Mouse (Mus musculus): ENCODE results near the gene Prss57. TPM values are rescaled to one million over a fixed set of nuclear protein-coding genes. Genes with fewer than 3 reads are reported as not detected.

Prss57 gene
- total and polyA plus RNA-seq, 3 experiments: 0.05 TPM; not detected in 2

- DNase-seq (ENCODE audit: low spot score) (no peak), ATAC-seq (ENCODE audit: extremely low read depth, insufficient number of reproducible peaks, low FRiP score, poor library complexity, severe bottlenecking) (no peak)
- TF ChIP-seq GATA1 (IDR thresholded peaks at IDR 0.05; ENCODE audit: borderline replicate concordance, low read length): no peak
- TF ChIP-seq CTCF (IDR thresholded peaks at IDR 0.05; ENCODE audit: low read depth, low read length): no peak
- no peak for TF ChIP-seq TAL1 (conservative IDR thresholded peaks at IDR 0.05; ENCODE audit: low read depth, low read length)
- no peak for TF ChIP-seq GATA2 (IDR thresholded peaks at IDR 0.05; ENCODE audit: borderline replicate concordance, low read depth, low read length)
- no peak for TF ChIP-seq POLR2AphosphoS5 (IDR thresholded peaks at IDR 0.05; ENCODE audit: insufficient replicate concordance, low read depth, low read length)
- Histone ChIP-seq H3K4me3 (ENCODE audit: low read depth, low read length) (no peak within 1 kb of the TSS), H3K36me3 (replicated peaks) (no peaks in the 10 kb centered on the region), H3K9me3 (replicated peaks) (no peaks in the 10 kb centered on the region), H3K4me1 (ENCODE audit: insufficient read depth, low read depth, low read length) (peaks cover 16% of the 10 kb centered on the region), H3K27me3 (ENCODE audit: insufficient read depth, low read length) (peaks cover 77% of the 10 kb centered on the region)
Observed at GRCm38 (mm10) chr10:79820782-79821181, 30.0 kb upstream of the Prss57 start, which contains the start of gene Misp. Gene Misp, plus strand, starts transcription at chr10:79820989.

DNA sequence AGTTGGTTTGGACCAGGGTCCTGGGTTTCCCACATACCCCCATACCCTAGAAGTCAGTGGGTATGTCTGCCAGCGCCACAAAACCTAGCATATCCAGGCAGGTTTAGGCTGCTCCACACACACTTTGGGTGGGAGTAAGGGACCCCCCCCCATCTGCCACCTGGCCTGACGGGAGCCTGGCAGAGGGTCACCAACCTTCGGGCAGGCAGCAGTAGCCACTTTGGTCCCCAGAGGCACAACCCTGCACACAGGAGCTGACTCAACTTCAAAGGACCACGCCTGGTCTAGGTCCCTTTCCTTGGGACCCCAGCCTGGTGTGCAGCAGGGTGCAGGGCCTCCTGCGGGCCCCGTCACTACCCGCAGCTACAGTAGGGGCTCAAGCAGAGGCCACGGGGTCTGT, 29.5 kb upstream of the Prss57 start:
- no peaks in the 10 kb centered on the region for H3K36me3 ChIP-seq (replicated peaks)
- H3K4me3 ChIP-seq (ENCODE audit: low read depth, low read length): no peak overlapping the region
- ATAC-seq (ENCODE audit: extremely low read depth, insufficient number of reproducible peaks, low FRiP score, poor library complexity, severe bottlenecking) (no peak), DNase-seq (ENCODE audit: low spot score) (no peak)
- H3K27me3 ChIP-seq (ENCODE audit: insufficient read depth, low read length): peaks cover 74% of the 10 kb centered on the region
- peaks cover 13% of the 10 kb centered on the region for H3K4me1 ChIP-seq (ENCODE audit: insufficient read depth, low read depth, low read length)
- TF ChIP-seq GATA2 (IDR thresholded peaks at IDR 0.05; ENCODE audit: borderline replicate concordance, low read depth, low read length): no peak
- no peak for TF ChIP-seq GATA1 (IDR thresholded peaks at IDR 0.05; ENCODE audit: borderline replicate concordance, low read length)
- no peak for TF ChIP-seq POLR2AphosphoS5 (IDR thresholded peaks at IDR 0.05; ENCODE audit: insufficient replicate concordance, low read depth, low read length)
- TF ChIP-seq CTCF (IDR thresholded peaks at IDR 0.05; ENCODE audit: low read depth, low read length): no peak
- no peak for TF ChIP-seq TAL1 (conservative IDR thresholded peaks at IDR 0.05; ENCODE audit: low read depth, low read length)
- no peaks in the 10 kb centered on the region for H3K9me3 ChIP-seq (replicated peaks)

- ATAC-seq (ENCODE audit: extremely low read depth, insufficient number of reproducible peaks, low FRiP score, poor library complexity, severe bottlenecking): no peak
- no peak overlapping the region for H3K4me3 ChIP-seq (ENCODE audit: low read depth, low read length)
- TF ChIP-seq POLR2AphosphoS5 (IDR thresholded peaks at IDR 0.05; ENCODE audit: insufficient replicate concordance, low read depth, low read length) (no peak), GATA1 (IDR thresholded peaks at IDR 0.05; ENCODE audit: borderline replicate concordance, low read length) (no peak), GATA2 (IDR thresholded peaks at IDR 0.05; ENCODE audit: borderline replicate concordance, low read depth, low read length) (no peak), CTCF (IDR thresholded peaks at IDR 0.05; ENCODE audit: low read depth, low read length) (no peak), TAL1 (conservative IDR thresholded peaks at IDR 0.05; ENCODE audit: low read depth, low read length) (no peak)
- peaks cover 77% of the 10 kb centered on the region for H3K27me3 ChIP-seq (ENCODE audit: insufficient read depth, low read length)
- peaks cover 10% of the 10 kb centered on the region for H3K4me1 ChIP-seq (ENCODE audit: insufficient read depth, low read depth, low read length)
- DNase-seq (ENCODE audit: low spot score): no peak
- H3K36me3 ChIP-seq (replicated peaks): no peaks in the 10 kb centered on the region
- H3K9me3 ChIP-seq (replicated peaks): no peaks in the 10 kb centered on the region
Observed at GRCm38 (mm10) chr10:79819606-79820005, 28.8 kb upstream of the Prss57 start.

- DNase-seq (ENCODE audit: low spot score) (no peak), ATAC-seq (ENCODE audit: extremely low read depth, insufficient number of reproducible peaks, low FRiP score, poor library complexity, severe bottlenecking) (no peak)
- H3K27me3 ChIP-seq (ENCODE audit: insufficient read depth, low read length): peaks cover 74% of the 10 kb centered on the region
- H3K4me3 ChIP-seq (ENCODE audit: low read depth, low read length): no peak overlapping the region
- TF ChIP-seq TAL1 (conservative IDR thresholded peaks at IDR 0.05; ENCODE audit: low read depth, low read length): no peak
- TF ChIP-seq CTCF (IDR thresholded peaks at IDR 0.05; ENCODE audit: low read depth, low read length): no peak
- TF ChIP-seq GATA1 (IDR thresholded peaks at IDR 0.05; ENCODE audit: borderline replicate concordance, low read length): no peak
- H3K9me3 ChIP-seq (replicated peaks): no peaks in the 10 kb centered on the region
- no peaks in the 10 kb centered on the region for H3K36me3 ChIP-seq (replicated peaks)
- H3K4me1 ChIP-seq (ENCODE audit: insufficient read depth, low read depth, low read length): peaks cover 7% of the 10 kb centered on the region
Observed at GRCm38 (mm10) chr10:79818225-79818624, 27.5 kb upstream of the Prss57 start.

- Histone ChIP-seq H3K27me3 (ENCODE audit: insufficient read depth, low read length) (peaks cover 70% of the 10 kb centered on the region), H3K36me3 (replicated peaks) (no peaks in the 10 kb centered on the region), H3K4me3 (ENCODE audit: low read depth, low read length) (no peak overlapping the region), H3K9me3 (replicated peaks) (no peaks in the 10 kb centered on the region), H3K4me1 (ENCODE audit: insufficient read depth, low read depth, low read length) (peaks cover 7% of the 10 kb centered on the region)
- no peak for DNase-seq (ENCODE audit: low spot score)
- ATAC-seq (ENCODE audit: extremely low read depth, insufficient number of reproducible peaks, low FRiP score, poor library complexity, severe bottlenecking): no peak
- no peak for TF ChIP-seq GATA2 (IDR thresholded peaks at IDR 0.05; ENCODE audit: borderline replicate concordance, low read depth, low read length)
- TF ChIP-seq GATA1 (IDR thresholded peaks at IDR 0.05; ENCODE audit: borderline replicate concordance, low read length): no peak
- no peak for TF ChIP-seq POLR2AphosphoS5 (IDR thresholded peaks at IDR 0.05; ENCODE audit: insufficient replicate concordance, low read depth, low read length)
- TF ChIP-seq TAL1 (conservative IDR thresholded peaks at IDR 0.05; ENCODE audit: low read depth, low read length): no peak
Observed at GRCm38 (mm10) chr10:79817111-79817510, 26.4 kb upstream of the Prss57 start.

DNA sequence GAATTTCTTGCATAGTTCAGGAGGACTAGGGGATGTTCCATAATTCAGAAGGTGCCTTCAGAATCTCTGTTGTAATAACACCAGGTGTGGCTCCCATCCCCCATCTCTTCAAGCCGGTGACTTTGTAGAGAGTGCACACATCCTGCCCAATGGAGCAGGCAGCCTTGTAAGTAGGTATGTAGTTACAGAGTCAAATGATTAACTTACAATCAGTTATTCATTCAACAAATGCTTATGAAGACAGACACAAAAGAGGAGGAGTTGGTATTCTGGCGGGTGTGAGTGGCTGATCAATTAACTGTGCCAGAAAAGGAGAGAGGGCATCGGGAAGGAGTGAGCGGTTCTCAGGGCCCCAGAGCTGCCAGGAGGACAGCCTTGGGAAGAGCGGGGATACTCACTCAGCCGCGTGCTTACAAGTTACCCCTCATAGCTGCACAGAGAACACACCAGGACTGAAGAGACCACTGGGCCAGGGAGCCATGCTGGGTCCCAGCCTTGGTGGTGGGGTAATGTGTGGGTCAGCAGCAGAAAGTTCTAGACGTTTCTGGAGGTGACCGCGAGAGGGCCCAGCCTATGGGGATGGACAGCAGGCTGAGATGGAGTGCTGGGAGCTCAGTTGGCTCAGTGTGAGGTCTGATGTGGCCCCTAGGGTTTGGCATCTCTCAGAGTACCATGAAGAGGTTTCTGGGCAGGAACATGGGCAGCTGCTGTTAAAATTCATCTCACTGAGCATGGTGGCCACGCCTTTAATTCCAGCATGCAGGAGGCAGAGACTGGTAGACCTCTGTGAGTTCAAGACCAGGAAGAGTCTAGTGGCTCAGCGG, 25.1 kb upstream of the Prss57 start:
- peaks cover 7% of the 10 kb centered on the region; the same call in 1 of the 2 replicates for H3K4me1 ChIP-seq (ENCODE audit: insufficient read depth, low read depth, low read length)
- H3K27me3 ChIP-seq (ENCODE audit: insufficient read depth, low read length): peaks cover 69% of the 10 kb centered on the region
- TF ChIP-seq GATA1 (IDR thresholded peaks at IDR 0.05; ENCODE audit: borderline replicate concordance, low read length) (no peak), POLR2AphosphoS5 (IDR thresholded peaks at IDR 0.05; ENCODE audit: insufficient replicate concordance, low read depth, low read length) (no peak), GATA2 (IDR thresholded peaks at IDR 0.05; ENCODE audit: borderline replicate concordance, low read depth, low read length) (no peak), CTCF (IDR thresholded peaks at IDR 0.05; ENCODE audit: low read depth, low read length) (no peak), TAL1 (conservative IDR thresholded peaks at IDR 0.05; ENCODE audit: low read depth, low read length) (no peak)
- DNase-seq (ENCODE audit: low spot score) (no peak), ATAC-seq (ENCODE audit: extremely low read depth, insufficient number of reproducible peaks, low FRiP score, poor library complexity, severe bottlenecking) (no peak)
- no peaks in the 10 kb centered on the region for H3K36me3 ChIP-seq (replicated peaks)
- H3K9me3 ChIP-seq (replicated peaks): no peaks in the 10 kb centered on the region
- H3K4me3 ChIP-seq (ENCODE audit: low read depth, low read length): no peak overlapping the region

Data from G1E (cell line).